Mouse (Mus musculus): ENCODE data around the gene Ikzf4.

The Ikzf4 gene

GRCm38 (mm10) chr10:128645111-128646011 lies at the start of gene Ikzf4:
Gene Ikzf4 (minus strand): TSS chr10:128645991.
- DNase-seq (ENCODE audit: low read depth): peak; percentile 80

- no peak for DNase-seq (ENCODE audit: low read depth)
Measured at GRCm38 (mm10) chr10:128695411-128695991, 49.7 kb upstream of the Ikzf4 start.

DNA sequence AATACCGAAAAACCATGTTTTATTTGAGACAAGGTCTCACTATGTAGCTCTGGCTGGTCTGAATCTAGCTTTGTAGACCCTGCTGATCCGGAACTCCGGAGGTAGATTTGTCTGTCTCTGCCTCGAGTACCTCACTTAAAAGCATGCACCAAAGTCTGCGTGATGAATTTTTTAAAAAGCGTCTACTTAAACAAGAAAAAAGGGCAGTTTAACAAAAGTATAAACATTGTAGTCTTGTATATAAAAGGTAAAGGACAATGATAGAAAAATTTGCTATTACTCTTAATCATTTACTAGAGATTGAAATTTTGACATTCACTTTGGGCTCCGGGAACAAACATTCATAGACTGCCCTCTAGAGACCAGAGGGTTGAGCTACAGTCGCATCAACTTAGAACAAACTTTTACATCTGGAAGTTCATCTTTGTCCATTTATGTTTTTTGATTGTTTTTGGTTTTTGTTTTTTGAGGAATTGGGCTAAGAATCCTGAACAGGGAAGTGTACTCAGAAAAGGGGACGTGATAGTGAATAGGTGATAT lies 28.7 kb upstream of the Ikzf4 start:
- DNase-seq (ENCODE audit: low read depth): peak; percentile 86

GRCm38 (mm10) chr10:128673763-128674468 lies 28.1 kb upstream of the Ikzf4 start, which contains the start of gene Suox:
Gene Suox (minus strand): TSS chr10:128674073.
- peak; percentile 94 for DNase-seq (ENCODE audit: low read depth)

- DNase-seq (ENCODE audit: low read depth): no peak
Measured at GRCm38 (mm10) chr10:128671148-128671547, 25.4 kb upstream of the Ikzf4 start.

- DNase-seq (ENCODE audit: low read depth): peak; percentile 80
Measured at GRCm38 (mm10) chr10:128668790-128669672, 23.2 kb upstream of the Ikzf4 start.

DNA sequence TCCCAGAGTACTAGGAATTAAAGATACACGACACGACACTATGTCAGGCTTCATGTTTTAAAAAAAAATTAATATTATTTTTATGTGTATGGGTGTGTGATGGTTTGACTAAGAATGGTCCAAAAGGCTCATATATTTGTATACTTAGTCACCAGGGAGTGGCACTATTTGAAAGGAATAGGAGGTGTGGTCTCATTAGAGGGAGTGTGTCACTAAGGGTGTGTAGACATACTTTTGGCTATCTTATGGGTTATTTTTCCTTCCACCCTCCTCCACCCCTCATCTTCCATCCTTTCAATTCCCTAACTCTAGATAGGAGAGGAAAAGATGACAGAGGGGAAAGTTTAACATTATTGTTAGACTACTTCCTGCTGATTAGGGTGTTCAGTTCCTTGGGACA lies 20.0 kb upstream of the Ikzf4 start:
- DNase-seq (ENCODE audit: low read depth): no peak

GRCm38 (mm10) chr10:128665307-128665706 lies 19.5 kb upstream of the Ikzf4 start:
- peak; percentile 43 for DNase-seq (ENCODE audit: low read depth)

GRCm38 (mm10) chr10:128664808-128665207 lies 19.0 kb upstream of the Ikzf4 start:
- DNase-seq (ENCODE audit: low read depth): no peak

DNA sequence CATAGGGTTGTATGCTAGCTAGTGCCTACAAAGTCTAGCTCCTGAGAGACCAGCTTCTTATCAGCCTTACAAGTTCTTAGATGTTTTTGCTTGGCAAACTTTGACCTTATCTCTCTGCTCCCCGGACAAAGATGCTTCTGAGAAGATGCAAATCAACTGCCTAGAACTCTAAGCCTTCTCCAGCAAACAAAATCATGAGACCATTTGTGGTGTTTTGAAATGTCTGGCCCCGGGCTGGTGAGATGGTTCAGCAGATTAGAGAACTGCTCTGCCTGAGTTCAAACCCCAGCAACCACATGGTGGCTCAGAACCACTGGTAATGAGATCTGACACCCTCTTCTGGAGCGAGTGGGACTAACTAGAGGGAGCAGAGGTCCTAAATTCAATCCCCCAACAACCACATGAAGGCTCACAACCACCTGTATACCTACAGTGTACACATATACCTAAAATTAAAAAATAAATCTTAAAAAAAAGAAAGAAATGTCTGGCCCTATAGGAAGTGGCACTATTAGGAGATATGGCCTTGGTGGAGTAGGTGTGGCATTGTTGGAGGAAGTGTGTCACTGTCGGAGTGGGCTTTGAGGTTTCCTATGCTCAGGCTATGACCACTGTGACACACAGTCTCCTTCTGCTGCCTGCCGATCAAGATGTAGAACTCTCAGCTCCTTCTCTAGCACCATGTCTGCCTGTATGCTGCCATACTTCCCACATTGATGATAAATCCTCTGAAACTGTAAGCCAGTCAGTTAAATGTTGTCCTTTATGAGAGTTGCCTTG lies 17.8 kb upstream of the Ikzf4 start:
- peak; percentile 68 for DNase-seq (ENCODE audit: low read depth)

DNA sequence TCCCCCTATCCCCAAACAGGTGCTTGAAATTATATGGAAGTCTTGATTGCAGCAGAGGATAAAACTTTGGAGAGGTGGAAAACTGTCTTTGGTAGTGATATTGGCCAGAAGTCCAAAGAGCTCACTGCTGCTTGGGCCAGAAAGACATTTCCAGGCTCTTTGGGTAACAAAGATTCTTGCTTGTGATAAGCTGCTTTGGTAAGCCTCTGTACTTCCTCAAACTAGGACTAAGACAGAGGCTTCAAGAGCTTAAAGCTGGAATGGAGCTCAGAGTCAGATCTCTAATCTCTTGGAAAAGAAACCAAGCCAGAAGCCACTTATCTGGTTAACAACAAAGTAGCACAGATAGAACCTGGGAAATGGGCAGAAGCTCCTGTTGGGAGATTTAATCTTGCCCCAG lies 16.7 kb upstream of the Ikzf4 start:
- DNase-seq (ENCODE audit: low read depth): no peak

DNA sequence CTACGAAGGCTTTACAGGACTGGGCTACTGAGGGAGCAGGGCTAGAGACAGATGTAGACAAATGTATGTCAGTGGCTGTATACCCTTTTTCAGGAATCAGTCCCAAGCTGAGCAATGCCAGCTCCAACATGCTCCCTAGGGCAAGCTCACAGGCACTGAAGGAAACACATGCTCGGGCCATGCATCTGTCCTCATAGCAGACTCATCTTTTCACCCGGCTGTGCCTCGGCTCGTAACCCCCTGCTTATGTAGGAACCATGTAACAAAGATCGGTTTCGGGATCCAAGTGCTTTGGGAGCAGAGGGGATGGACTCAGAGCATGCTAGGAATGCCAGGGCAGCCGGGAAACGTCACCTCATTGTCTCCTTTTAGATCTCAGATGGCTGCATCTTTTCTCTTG lies 13.7 kb upstream of the Ikzf4 start:
- no peak for DNase-seq (ENCODE audit: low read depth)

GRCm38 (mm10) chr10:128657844-128658243 lies 12.1 kb upstream of the Ikzf4 start:
- DNase-seq (ENCODE audit: low read depth): no peak

DNA sequence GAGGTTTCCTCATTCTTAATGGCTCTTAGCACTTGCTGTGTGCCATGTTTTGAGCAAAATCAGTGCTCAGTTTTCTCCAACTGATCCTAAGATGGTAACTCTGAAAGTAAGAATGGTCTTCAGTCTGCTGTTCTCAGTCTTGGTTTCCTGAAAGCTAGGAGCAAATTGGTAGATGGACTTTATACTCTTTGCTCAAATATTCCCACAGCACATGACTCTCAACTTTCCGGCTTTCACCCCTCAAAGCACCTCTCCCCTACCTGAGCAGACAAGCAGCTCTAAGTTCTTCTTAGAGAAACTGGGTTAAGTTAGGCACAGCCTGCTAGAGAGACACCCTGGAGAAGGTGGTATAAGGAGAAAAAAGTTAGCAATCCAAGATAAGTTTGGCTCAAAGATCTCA lies 10.9 kb upstream of the Ikzf4 start:
- DNase-seq (ENCODE audit: low read depth): no peak

- no peak for DNase-seq (ENCODE audit: low read depth)
Measured at GRCm38 (mm10) chr10:128655254-128655653, 9.5 kb upstream of the Ikzf4 start.

GRCm38 (mm10) chr10:128653866-128654265 lies 8.1 kb upstream of the Ikzf4 start:
- no peak for DNase-seq (ENCODE audit: low read depth)

DNA sequence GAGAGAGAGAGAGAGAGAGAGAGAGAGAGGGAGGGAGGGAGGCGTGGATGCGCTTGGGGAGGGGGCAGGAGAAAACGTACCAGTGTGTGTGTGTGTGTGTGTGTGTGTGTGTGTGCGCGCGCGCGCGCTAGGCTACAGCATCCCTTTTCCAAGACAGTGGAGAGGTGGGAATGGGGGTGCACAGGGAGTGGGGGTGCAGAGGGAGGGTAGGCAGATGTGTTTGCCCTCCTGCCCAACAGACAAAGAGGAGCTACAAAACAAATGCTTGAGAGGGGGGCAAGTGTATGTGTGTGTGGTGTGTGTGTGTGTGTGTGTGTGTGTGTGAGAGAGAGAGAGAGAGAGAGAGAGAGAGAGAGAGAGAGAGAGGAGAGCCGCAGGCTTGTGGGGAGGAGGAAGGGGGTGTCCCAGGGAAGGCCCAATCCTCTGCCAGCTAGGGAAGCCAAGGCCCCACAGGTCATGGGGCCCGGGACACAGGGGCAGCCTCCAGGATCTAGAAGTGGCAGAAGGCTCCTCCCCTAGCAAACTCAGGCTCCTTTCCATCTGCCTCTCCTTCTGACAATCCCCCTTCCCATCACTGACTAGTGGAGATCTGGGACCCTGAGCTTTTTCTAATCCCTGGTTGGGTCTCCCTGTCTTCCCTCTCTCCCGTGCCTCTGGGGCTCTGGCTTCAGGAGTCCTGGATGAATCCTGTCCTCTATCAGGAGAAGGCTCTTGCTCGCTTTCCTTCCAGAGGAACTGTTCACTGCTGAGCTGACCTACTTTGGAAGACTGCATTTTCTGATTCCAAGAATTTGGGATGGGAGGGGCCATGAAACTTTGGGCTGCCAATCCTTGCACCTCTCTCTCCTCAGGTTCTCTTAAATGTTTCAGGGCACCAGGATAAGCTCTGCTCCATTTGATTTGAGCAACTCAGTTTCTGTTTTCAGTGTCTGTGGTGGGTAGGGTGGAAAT lies 623 bp upstream of the Ikzf4 start:
- DNase-seq (ENCODE audit: low read depth): peak; percentile 69

DNA sequence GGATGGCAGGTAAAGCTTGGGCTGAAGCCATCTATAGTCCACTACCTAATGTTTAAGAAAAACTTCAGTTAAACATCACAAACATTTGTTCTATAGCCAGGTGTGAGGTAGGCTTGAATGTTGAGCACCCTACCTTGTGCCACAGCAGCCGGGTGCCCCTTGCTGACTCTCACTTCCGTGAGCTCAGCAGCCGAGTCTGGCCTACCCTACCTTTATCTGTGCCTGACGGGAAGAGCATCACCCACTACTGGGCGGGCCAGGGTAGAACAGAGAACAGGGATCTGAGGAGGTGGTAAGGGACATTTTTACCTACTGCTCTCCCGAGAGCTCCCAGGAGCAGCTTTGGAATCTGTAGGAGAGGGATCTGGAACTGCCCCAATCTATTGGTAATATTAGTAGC lies 3.0 kb downstream of the Ikzf4 start:
- DNase-seq (ENCODE audit: low read depth): peak; percentile 66

DNA sequence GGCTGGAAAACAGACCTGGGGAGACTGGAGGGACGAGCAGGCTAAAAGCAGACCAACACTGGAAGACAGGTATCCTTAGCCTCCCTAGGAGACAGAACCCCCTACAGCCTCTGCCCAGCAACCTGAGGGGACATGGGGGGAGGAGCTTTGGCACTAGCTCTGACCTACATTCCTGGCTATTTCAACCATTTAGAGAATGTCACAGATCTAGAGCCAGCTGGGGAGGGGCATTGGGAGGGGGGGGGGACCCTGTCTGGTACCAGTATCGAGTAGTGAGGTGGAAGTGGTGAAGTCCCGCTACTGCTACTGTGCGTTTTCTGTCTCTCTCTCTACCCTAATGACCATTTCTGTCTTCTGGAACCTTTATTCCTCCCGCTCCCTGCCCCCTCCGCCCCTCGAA lies 3.9 kb downstream of the Ikzf4 start:
- peak; percentile 43 for DNase-seq (ENCODE audit: low read depth)

DNA sequence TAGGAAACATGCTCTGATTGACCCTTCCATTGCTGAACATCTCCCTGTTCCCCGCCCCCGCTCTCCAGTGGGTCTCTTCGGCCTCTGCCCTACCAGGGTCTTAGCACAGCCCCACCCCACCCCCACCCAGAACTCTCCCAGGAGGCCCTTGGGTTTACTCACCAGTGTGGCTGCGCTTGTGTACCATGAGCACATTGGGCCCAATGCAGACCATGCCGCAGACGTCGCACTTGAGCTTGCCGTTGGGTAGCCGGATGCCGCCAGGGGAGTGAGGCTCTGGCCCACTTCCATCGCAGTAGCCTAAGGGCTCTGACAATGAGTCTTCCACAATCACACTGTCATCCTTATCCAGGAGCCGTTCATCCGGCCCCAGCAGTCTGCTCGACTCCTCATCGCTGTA lies 4.9 kb downstream of the Ikzf4 start:
- no peak for DNase-seq (ENCODE audit: low read depth)

All from induced T-regulatory cell, adult 2 months (primary cell).